In the genomic region with DNA sequence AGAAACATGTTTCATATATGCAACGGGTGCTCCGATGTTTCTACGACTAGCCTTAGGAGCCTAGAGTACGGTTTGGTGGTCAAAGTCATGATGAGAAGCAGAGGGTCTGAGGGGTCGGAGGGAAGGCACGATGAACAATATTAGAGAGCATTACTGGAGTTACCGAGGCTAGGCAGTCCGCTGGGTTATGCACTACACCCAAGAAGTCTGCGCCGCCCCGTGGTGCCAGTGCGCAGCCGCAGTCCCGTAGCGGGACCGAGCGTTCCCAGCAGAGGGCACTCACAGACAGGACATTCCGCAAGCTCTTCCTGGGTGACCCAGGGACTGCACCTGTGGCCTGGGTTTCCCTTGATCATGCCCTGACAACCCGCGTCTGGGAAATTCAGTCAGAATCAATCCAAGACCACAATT, we compare ENCODE assay signal across 8 mouse cellular contexts. TPM values are rescaled to one million over a fixed set of nuclear protein-coding genes. Genes with fewer than 3 reads are reported as not detected.
DNase-seq lines count a peak whose midpoint lies in the region; ATAC-seq lines count a peak whose summit lies in the region.

No protein-coding gene starts in this region.

- no peaks in the 10 kb centered on the region for H3K4me1 ChIP-seq in hindbrain, embryonic 15.5 days (replicated peaks)

- no peaks in the 10 kb centered on the region for H3K36me3 ChIP-seq in hindbrain, embryonic 15.5 days

- H3K4me3 ChIP-seq in hindbrain, embryonic 15.5 days, result peak overlapping the region; percentile 54

- DNase-seq in T-cell, adult 2 months (ENCODE audit: low spot score), result peak; percentile 89
- peak; percentile 91 for DNase-seq in cerebellum, postnatal 36 days
- DNase-seq in frontal cortex, postnatal 36 days (ENCODE audit: low spot score in 2 of 2), result peak; percentile 87 to 94
- DNase-seq in left cerebral cortex, adult 11 months (ENCODE audit: low spot score), result peak; percentile 88
- peak; percentile 94 to 97 for DNase-seq in lung, postnatal 4 days
- peak; percentile 81 for DNase-seq in retina, postnatal 7 days (ENCODE audit: low read depth, low spot score)
- DNase-seq in urinary bladder, adult 2 months (ENCODE audit: low spot score), result peak; percentile 89

- H3K9ac ChIP-seq in hindbrain, embryonic 15.5 days, result peak overlapping the region; percentile 58

- under 1% methylated on average over 20 of the region's 20 CpGs for WGBS in hindbrain, embryonic 15.5 days

- peak; percentile 95 for ATAC-seq in hindbrain, embryonic 15.5 days (ENCODE audit: low FRiP score, low read depth)

- no peaks in the 10 kb centered on the region for H3K9me3 ChIP-seq in hindbrain, embryonic 15.5 days

- H3K4me2 ChIP-seq in hindbrain, embryonic 15.5 days, result peak overlapping the region; percentile 81

- H3K27ac ChIP-seq in hindbrain, embryonic 15.5 days (replicated peaks), result peak overlapping the region; percentile 86

- H3K27me3 ChIP-seq in hindbrain, embryonic 15.5 days, result no peaks in the 10 kb centered on the region

RNA-seq across cellular contexts. Expression of gene Wee1, which starts 42.9 kb away (rescaled TPM):
- 7.3 and 7.9 TPM in 2 replicates for polyA plus RNA-seq in hindbrain, embryonic 15.5 days (2015; fragmentation: Nextera tagmentation; extraction: Ambion mirVana)
- 13.5 and 13.6 TPM in 2 replicates for polyA plus RNA-seq in urinary bladder, adult 2 months (2012; rRNA removed)

RNA-seq across cellular contexts. Expression of gene Swap70, which starts 56.8 kb away (rescaled TPM):
- polyA plus RNA-seq in hindbrain, embryonic 15.5 days (2015; fragmentation: Nextera tagmentation; extraction: Ambion mirVana), result 10.1 and 11.1 TPM in 2 replicates
- 15.2 and 18.3 TPM in 2 replicates for polyA plus RNA-seq in urinary bladder, adult 2 months (2012; rRNA removed)

Comparison
In these comparisons a context has a peak if more than half of its experiments do, and no peak if none do; other contexts are left out.
1. Peak in every context shown above with its lines: DNase-seq, ATAC-seq, H3K4me3 ChIP-seq and H3K27ac ChIP-seq.